Mouse (Mus musculus): ENCODE measurements around the gene Ddx17. TPM values are rescaled to one million over a fixed set of nuclear protein-coding genes. Genes with fewer than 3 reads are reported as not detected.

Gene Ddx17
- polyA plus RNA-seq, 1 experiment from 2014 or later: 96.5 TPM

DNA sequence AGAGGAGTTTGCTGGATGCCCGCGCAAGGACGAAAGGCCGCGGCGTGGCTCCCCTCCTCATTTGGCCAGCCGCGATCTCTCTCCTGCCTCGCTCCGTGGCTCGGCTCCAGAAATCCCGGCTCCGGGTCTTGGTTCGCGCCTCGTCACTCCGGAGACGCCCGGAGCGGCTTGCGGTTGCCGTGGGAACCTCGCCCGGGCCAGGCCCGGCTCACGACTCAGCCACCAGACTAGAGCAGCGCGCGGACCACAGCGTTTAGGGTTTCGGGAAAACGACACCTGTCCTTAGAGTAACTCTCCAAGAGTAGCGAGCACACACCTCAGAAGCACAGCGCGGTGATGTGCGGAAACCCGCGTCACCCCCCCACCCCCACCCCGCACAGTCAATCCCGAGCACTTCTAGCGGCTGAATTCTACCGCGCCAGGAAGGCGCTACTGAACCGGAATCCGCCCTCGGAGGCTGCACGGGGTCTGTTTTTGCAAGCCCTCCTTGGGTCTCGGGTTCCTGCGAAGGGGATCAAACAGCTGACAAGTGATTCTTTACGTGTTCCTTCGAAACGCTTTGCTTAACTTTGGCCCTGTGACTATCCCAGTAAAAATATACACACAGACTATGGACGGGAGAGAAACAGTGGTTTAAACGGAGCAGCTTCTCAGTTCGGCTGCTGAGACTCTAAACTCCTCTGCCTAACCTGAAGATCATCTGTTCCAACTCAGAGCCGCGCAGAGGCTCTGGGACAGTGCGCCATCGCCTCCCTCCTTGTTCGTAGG is 34.8 kb downstream of the Ddx17 start:
- WGBS: 1% methylated on average over 61 of the region's 61 CpGs
- Histone ChIP-seq H3K9ac (ENCODE audit: low read length) (no peak overlapping the region), H3K9me3 (ENCODE audit: control insufficient read depth, low read length) (no peaks in the 10 kb centered on the region), H3K4me2 (ENCODE audit: low read depth, severe bottlenecking) (peak overlapping the region; percentile 49), H3K27ac (replicated peaks; ENCODE audit: low read depth, low read length) (no peak overlapping the region), H3K27me3 (ENCODE audit: control insufficient read depth, insufficient read depth, low read length) (peaks cover 66% of the 10 kb centered on the region), H3K4me1 (ENCODE audit: control insufficient read depth, insufficient read depth, low read length) (peaks cover 12% of the 10 kb centered on the region), H3K36me3 (ENCODE audit: control insufficient read depth, insufficient read depth, low read length) (no peaks in the 10 kb centered on the region), H3K4me3 (ENCODE audit: low read depth, low read length) (peak overlapping the region; percentile 25)
- DNase-seq (ENCODE audit: low spot score) (peak; percentile 87), ATAC-seq (ENCODE audit: insufficient number of reproducible peaks, low FRiP score, low TSS enrichment, low read depth) (peak; percentile 55)

DNA sequence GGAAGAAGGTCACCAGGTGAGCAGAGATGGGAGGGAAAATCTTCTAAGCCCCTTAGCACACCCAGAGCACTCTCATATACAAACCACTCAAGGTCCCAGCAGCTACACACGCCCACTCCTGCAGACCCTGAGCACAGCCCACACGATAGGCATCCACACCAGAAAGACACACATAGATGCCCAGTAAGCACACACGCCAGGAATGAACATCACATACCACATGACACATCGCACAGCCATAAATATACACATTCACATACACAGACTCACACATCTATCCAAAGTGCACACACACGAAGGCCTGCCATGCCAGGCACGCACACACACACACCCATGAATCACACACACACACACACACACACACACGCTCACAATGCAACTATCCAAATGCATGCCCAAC is 36.1 kb downstream of the Ddx17 start:
- DNase-seq (ENCODE audit: low spot score): no peak
- WGBS: 81% methylated on average over 7 of the region's 7 CpGs
- Histone ChIP-seq H3K4me3 (ENCODE audit: low read depth, low read length) (no peak overlapping the region), H3K27ac (replicated peaks; ENCODE audit: low read depth, low read length) (no peak overlapping the region), H3K36me3 (ENCODE audit: control insufficient read depth, insufficient read depth, low read length) (no peaks in the 10 kb centered on the region), H3K9me3 (ENCODE audit: control insufficient read depth, low read length) (no peaks in the 10 kb centered on the region), H3K4me1 (ENCODE audit: control insufficient read depth, insufficient read depth, low read length) (peaks cover 13% of the 10 kb centered on the region), H3K9ac (ENCODE audit: low read length) (no peak overlapping the region), H3K27me3 (ENCODE audit: control insufficient read depth, insufficient read depth, low read length) (peaks cover 71% of the 10 kb centered on the region), H3K4me2 (ENCODE audit: low read depth, severe bottlenecking) (no peak overlapping the region)
- no peak for ATAC-seq (ENCODE audit: insufficient number of reproducible peaks, low FRiP score, low TSS enrichment, low read depth)

DNA sequence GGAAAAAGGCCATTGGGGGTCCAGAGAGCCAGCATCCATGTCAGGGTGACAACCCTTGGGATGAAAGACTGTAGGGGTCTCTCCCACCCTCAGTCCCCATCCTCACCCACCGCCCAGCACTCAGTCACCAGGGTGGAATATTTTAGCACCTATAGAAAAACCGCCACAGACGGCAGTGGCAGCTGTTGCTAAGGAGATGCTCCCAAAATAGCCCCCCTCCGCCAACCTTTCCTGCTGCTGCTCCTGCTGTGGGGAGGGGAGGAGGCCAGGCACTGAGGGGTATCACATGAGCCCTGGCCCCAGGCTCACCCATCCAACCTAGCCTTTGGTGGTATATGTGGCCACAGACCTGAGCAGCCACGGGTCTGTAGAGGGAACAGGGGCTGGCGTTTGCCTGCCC is 36.5 kb downstream of the Ddx17 start:
- DNase-seq (ENCODE audit: low spot score): no peak
- no peak overlapping the region for H3K4me2 ChIP-seq (ENCODE audit: low read depth, severe bottlenecking)
- H3K36me3 ChIP-seq (ENCODE audit: control insufficient read depth, insufficient read depth, low read length): no peaks in the 10 kb centered on the region
- H3K4me1 ChIP-seq (ENCODE audit: control insufficient read depth, insufficient read depth, low read length): peaks cover 16% of the 10 kb centered on the region
- no peak overlapping the region; the same call in 1 of the 2 replicates for H3K9ac ChIP-seq (ENCODE audit: low read length)
- peaks cover 71% of the 10 kb centered on the region for H3K27me3 ChIP-seq (ENCODE audit: control insufficient read depth, insufficient read depth, low read length)
- no peak overlapping the region for H3K27ac ChIP-seq (replicated peaks; ENCODE audit: low read depth, low read length)
- H3K9me3 ChIP-seq (ENCODE audit: control insufficient read depth, low read length): no peaks in the 10 kb centered on the region
- no peak for ATAC-seq (ENCODE audit: insufficient number of reproducible peaks, low FRiP score, low TSS enrichment, low read depth)
- 38% methylated on average over 6 of the region's 6 CpGs for WGBS
- no peak overlapping the region for H3K4me3 ChIP-seq (ENCODE audit: low read depth, low read length)

DNA sequence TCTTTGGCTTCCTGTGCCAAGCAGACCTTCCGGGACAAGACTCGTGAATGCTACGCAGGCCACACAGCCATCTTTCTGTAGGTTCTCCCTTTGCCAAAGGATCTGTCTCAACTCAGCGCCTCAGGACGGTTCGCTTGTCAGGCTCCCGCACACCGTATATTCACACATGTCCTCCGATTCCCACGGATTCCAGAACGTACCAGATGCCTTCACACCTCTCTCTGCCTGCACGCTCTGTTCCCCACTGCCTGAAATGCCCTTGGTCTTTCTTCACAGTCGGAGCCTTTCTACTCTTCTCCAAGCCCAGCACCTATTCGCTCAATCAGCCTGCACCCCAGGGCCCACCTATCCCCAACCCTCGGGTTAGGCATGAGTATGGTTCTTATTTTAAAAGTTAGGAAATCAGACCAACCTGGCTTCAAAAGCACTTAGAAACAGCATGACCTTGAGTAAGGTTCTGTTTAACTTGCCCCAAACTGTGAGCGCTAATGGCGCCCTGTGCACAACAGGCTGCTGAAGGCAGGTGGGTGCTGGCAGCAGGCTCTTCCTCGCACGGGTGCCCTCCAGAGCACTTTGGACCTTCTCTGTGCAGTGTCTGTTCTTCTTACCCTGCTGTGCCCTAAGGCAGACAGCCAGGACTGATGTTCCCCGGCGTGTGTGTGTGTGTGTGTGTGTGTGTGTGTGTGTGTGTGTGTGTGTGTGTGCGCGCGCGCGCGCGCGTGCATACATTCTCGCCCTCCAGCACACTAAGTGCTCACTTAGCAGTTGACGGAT is 39.3 kb downstream of the Ddx17 start:
- H3K9ac ChIP-seq (ENCODE audit: low read length): no peak overlapping the region
- no peak overlapping the region for H3K27ac ChIP-seq (replicated peaks; ENCODE audit: low read depth, low read length)
- peaks cover 78% of the 10 kb centered on the region for H3K27me3 ChIP-seq (ENCODE audit: control insufficient read depth, insufficient read depth, low read length)
- DNase-seq (ENCODE audit: low spot score) (no peak), ATAC-seq (ENCODE audit: insufficient number of reproducible peaks, low FRiP score, low TSS enrichment, low read depth) (no peak)
- H3K4me3 ChIP-seq (ENCODE audit: low read depth, low read length): no peak overlapping the region
- no peak overlapping the region for H3K4me2 ChIP-seq (ENCODE audit: low read depth, severe bottlenecking)
- H3K36me3 ChIP-seq (ENCODE audit: control insufficient read depth, insufficient read depth, low read length): no peaks in the 10 kb centered on the region
- 51% methylated on average over 31 of the region's 31 CpGs for WGBS
- peaks cover 13% of the 10 kb centered on the region for H3K4me1 ChIP-seq (ENCODE audit: control insufficient read depth, insufficient read depth, low read length)
- no peaks in the 10 kb centered on the region for H3K9me3 ChIP-seq (ENCODE audit: control insufficient read depth, low read length)

DNA sequence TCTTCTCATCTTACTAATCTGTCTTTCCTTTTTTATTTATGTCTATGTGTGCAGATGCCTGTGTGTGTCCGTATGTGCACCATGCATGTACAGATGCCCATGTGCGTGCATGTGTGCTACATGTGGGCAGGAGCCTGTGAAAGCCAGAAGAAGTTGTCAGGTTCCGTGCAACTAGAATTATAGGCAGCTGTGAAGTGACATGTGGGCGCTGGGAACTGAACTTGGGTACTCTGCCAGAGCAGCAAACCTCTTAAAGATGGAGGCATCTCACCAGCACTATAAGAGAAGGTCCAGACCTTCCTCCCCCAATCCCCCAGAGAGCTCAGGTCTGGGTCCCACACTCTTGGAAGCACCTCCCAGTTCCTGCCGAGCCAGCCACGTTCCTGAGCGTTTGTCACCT is 40.1 kb downstream of the Ddx17 start:
- Histone ChIP-seq H3K4me1 (ENCODE audit: control insufficient read depth, insufficient read depth, low read length) (peaks cover 11% of the 10 kb centered on the region), H3K9me3 (ENCODE audit: control insufficient read depth, low read length) (no peaks in the 10 kb centered on the region), H3K27me3 (ENCODE audit: control insufficient read depth, insufficient read depth, low read length) (peaks cover 82% of the 10 kb centered on the region), H3K9ac (ENCODE audit: low read length) (no peak overlapping the region), H3K36me3 (ENCODE audit: control insufficient read depth, insufficient read depth, low read length) (no peaks in the 10 kb centered on the region), H3K27ac (replicated peaks; ENCODE audit: low read depth, low read length) (no peak overlapping the region), H3K4me3 (ENCODE audit: low read depth, low read length) (no peak overlapping the region), H3K4me2 (ENCODE audit: low read depth, severe bottlenecking) (no peak overlapping the region)
- no peak for ATAC-seq (ENCODE audit: insufficient number of reproducible peaks, low FRiP score, low TSS enrichment, low read depth)
- no peak for DNase-seq (ENCODE audit: low spot score)
- WGBS: 29% methylated on average over 7 of the region's 7 CpGs

DNA sequence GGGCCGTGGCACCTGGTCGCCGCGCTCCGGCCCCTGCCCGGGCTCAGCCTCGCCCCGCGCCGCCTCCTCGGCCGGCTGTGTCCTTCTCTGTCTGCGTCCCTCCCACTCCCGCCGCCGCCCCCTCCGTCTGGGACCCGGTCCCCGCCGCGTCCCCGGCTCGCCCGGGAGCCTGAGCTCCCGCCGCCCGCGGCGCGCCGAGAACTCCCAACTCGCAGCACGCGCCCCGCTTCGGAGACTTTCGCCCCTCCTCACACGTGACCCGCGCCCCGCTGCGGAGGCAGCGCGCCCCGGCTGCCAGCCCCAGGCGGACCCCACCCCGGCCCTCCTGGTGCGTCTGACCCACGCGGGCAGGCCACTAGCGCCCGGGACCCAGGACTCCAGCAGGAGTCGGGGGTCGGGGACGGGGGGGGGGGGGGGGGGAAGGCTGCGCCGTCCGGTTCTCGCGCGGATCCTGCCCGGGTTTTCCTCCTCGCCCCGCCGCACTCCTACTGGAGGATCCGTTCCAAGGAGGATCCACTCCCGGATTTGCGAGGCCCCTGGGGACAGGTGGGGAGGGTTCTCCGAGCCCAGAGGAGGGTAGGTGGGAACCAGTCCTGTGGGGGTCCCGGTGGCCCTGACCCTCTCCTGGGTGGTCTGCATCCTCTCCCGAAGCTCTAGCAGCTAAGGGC is 40.8 kb downstream of the Ddx17 start:
- ATAC-seq (ENCODE audit: insufficient number of reproducible peaks, low FRiP score, low TSS enrichment, low read depth) (peak; percentile 71), DNase-seq (ENCODE audit: low spot score) (peak; percentile 86)
- under 1% methylated on average over 46 of the region's 71 CpGs for WGBS
- H3K9me3 ChIP-seq (ENCODE audit: control insufficient read depth, low read length): no peaks in the 10 kb centered on the region
- peak overlapping the region; percentile 53 for H3K9ac ChIP-seq (ENCODE audit: low read length)
- H3K36me3 ChIP-seq (ENCODE audit: control insufficient read depth, insufficient read depth, low read length): no peaks in the 10 kb centered on the region
- peaks cover 8% of the 10 kb centered on the region for H3K4me1 ChIP-seq (ENCODE audit: control insufficient read depth, insufficient read depth, low read length)
- H3K4me2 ChIP-seq (ENCODE audit: low read depth, severe bottlenecking): peak overlapping the region; percentile 100
- no peak overlapping the region for H3K27ac ChIP-seq (replicated peaks; ENCODE audit: low read depth, low read length)
- peaks cover 80% of the 10 kb centered on the region for H3K27me3 ChIP-seq (ENCODE audit: control insufficient read depth, insufficient read depth, low read length)
- peak overlapping the region; percentile 54 for H3K4me3 ChIP-seq (ENCODE audit: low read depth, low read length)

DNA sequence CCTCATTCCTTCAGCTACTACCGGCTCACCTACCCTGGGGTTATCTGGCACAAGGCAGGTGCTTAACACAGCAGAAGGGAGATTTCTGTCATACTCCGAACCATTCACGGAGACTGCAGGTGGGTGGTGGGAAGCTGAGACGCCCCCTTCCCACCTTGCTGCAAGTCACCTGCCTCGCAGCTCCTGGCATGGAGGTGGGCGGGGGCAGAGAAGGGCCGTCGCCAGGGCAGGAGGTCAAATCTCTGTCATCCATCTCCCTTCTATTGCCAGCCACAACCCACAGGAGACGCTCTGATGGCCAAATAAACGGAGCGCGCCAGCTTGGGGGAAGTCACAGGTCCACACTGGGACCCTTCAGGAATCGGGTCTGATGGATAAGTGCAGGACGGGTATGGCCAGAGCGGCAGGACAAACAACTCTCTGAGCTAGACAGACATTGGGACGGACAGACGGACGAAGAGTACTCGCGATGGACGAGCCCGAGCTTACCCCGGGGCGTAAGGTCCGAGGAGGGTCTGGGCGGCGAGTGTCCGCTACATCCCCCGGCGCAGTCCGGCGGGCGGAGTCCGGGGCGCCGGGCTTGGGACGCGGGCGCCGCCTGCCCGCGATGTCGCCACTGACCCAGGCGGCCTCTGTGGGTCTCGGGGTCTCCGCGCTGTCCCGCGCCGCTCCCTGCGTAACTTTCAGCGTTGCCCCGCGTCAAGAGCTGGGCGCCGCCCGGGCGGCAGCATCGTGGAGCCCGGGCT is 41.7 kb downstream of the Ddx17 start, which contains the start of gene Kcnj4:
Gene Kcnj4, minus strand, starts transcription at position 535 of the 746 bp plus-strand sequence.
- H3K27ac ChIP-seq (replicated peaks; ENCODE audit: low read depth, low read length): no peak within 1 kb of the TSS
- DNase-seq (ENCODE audit: low spot score): peak; percentile 45

DNA sequence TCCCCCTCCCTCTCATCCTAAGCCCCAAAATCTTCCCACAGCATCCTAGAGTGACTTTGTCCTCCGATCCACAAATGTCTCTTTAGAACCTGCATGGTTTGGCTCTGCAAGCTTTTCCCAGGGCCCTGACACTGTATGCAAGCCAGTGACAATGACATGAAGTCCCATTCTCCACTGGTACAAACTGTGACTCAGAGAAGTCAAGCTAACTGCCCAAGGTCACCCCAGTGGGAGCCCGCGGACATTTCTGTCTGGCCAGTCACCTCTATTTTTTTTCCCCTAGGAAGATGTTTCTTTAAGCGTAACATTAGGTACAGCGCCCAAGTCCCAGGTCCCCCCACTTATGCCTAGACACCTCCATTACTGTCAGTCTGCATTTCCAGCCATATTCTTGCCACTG is 43.1 kb downstream of the Ddx17 start:
- Histone ChIP-seq H3K9ac (ENCODE audit: low read length) (no peak overlapping the region), H3K36me3 (ENCODE audit: control insufficient read depth, insufficient read depth, low read length) (no peaks in the 10 kb centered on the region), H3K27me3 (ENCODE audit: control insufficient read depth, insufficient read depth, low read length) (peaks cover 71% of the 10 kb centered on the region), H3K27ac (replicated peaks; ENCODE audit: low read depth, low read length) (no peak overlapping the region), H3K4me2 (ENCODE audit: low read depth, severe bottlenecking) (no peak overlapping the region), H3K9me3 (ENCODE audit: control insufficient read depth, low read length) (no peaks in the 10 kb centered on the region), H3K4me3 (ENCODE audit: low read depth, low read length) (no peak overlapping the region), H3K4me1 (ENCODE audit: control insufficient read depth, insufficient read depth, low read length) (peaks cover 8% of the 10 kb centered on the region)
- ATAC-seq (ENCODE audit: insufficient number of reproducible peaks, low FRiP score, low TSS enrichment, low read depth) (no peak), DNase-seq (ENCODE audit: low spot score) (no peak)
- WGBS: 75% methylated on average over 5 of the region's 5 CpGs

More for the DNA sequence above, 41.7 kb downstream of the Ddx17 start, which contains the start of gene Kcnj4:
- under 1% methylated on average over 59 of the region's 60 CpGs for whole genome bisulfite sequencing
- Histone ChIP-seq H3K4me3 (ENCODE audit: low read depth, low read length) (peak within 1 kb of the TSS; percentile 54), H3K9me3 (ENCODE audit: control insufficient read depth, low read length) (no peaks in the 10 kb centered on the region), H3K4me1 (ENCODE audit: control insufficient read depth, insufficient read depth, low read length) (peaks cover 8% of the 10 kb centered on the region), H3K36me3 (ENCODE audit: control insufficient read depth, insufficient read depth, low read length) (no peaks in the 10 kb centered on the region), H3K4me2 (ENCODE audit: low read depth, severe bottlenecking) (peak within 1 kb of the TSS; percentile 100), H3K27me3 (ENCODE audit: control insufficient read depth, insufficient read depth, low read length) (peaks cover 73% of the 10 kb centered on the region), H3K9ac (ENCODE audit: low read length) (peak within 1 kb of the TSS; percentile 53)
- no peak for ATAC-seq (ENCODE audit: insufficient number of reproducible peaks, low FRiP score, low TSS enrichment, low read depth)

Measured in limb, embryonic 11.5 days (tissue).